Mouse (Mus musculus) heart, adult 18-20 months (tissue): Measurements from ENCODE around the gene M1ap. TPM values are rescaled to one million over a fixed set of nuclear protein-coding genes. Genes with fewer than 3 reads are reported as not detected.

Source experiments
- DNase-seq, 2 experiments: peaks; one replicate each; pipeline ENCODE4 v3.0.0; 2021 to 2022; ENCODE audit warnings: mixed read lengths in 1 of 2
- total RNA-seq, 2 experiments: library from RNA; stranded (reverse); gene quantifications; 2 replicates each; pipeline ENCODE4 v1.2.3; 2021

Gene M1ap
- total RNA-seq, 2 experiments from 2014 or later = 0.36 TPM; not detected in 1

DNA sequence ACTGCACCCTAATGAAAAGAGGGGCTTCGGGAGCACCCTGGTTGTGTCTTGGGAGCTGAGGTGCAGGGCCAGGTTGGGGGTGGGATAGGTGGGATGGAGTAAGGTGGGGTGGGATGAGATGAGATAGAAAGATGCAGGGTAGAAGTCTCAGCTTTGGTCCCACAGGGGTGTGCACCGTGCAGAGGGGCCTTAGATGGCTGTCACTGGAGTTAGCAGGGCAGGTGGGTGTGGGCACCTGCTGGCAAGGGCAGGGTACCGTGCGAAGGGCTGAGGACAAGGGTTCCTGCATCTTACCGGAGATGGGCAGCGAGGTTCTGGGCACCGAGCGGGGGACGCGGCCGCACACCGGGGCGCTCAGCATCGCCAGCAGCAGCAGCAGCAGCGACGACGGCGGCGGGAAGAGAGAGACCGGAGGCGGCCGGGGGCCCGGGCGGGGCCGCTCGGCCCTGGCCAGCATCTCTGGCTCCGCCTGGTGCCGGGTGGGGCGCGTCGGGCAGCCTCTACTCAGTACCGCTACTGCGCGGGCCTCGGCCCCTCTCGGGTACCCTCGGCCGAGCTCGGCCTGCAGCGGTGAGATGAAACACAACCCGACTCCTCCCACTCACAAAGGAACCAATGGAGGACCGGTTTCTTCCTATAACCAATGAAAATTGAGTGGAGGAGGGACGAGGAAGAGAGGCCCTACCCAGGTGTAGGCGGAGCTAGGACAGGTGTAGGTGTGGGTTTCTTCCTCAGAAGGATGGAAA is 7.4 kb upstream of the M1ap start, which contains the start of gene Sema4f:
Gene Sema4f, minus strand, starts transcription at position 603 of the 746 bp plus-strand sequence.
- peak in 1 of 2 experiments; percentile 9 for DNase-seq

DNA sequence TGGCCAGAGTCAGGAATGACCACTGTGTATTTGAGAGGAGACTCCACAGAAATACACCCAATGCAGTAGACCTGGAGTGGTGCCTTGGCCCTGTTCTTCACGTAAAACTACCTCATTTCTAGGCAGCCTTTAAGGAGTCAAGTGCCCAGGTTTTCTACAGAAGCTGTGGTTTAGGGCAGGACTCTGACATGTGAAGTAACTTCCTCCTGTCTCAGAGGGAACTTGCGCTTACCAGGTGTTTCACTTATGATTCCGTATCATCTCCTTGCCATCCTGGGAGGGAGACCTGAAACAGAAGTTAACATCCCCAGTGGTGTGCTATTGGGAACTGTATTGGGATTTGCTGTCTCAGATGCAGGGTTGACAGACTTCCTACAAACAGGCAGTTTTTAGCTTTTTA is 5.9 kb upstream of the M1ap start:
- no peak for DNase-seq

DNA sequence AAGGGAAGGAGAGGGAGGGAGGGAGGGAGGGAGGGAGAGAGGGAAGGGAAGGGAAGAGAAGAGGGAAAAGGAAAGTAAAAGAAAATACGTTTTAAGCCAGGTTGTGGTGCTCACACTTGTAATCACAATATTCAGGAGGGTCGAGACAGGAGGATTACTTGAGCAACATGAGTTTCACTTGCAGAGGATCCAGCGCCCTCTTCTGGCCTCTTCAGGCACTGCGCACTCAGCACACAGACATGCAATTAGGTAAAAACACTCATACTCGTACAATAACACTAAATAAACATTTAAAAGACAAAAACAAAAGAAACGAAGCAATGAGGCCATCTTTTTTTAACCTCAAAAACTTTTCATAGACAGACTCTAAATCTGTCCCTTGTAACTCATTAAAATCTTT is 952 bp upstream of the M1ap start:
- no peak for DNase-seq

DNA sequence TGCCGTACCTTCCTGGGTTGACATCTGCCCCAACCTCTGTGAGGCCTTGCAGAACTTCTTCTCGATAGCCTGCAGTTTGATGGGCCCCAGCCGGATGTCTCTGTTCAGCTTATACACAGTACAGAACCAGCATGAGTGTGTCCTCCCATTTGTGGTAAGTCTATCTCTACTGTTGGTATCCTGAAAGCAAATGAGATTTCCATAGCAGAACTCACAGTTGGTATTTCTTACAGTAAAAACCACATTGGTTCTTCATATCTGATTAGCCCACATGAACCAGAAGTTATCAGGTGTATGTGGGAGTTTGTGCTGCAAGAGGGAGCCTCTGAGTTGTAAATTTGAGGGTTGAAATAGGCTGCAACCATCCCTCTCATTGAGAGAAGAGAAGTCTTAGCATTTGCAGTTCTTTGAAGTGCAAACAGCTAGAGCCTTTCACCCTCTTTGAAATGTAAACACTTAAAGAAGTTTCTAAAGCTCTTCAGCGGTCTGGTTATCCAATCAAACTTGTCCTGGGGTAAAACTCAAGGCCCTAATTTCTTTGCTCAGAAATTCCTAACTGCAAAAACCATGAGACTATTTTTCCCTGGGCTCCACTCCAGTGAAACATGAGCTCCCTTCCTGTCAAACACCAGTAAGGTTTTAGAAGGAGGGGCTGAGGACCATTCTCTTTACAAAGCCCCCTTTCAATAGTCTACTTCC is 10.0 kb downstream of the M1ap start:
- DNase-seq = no peak

DNA sequence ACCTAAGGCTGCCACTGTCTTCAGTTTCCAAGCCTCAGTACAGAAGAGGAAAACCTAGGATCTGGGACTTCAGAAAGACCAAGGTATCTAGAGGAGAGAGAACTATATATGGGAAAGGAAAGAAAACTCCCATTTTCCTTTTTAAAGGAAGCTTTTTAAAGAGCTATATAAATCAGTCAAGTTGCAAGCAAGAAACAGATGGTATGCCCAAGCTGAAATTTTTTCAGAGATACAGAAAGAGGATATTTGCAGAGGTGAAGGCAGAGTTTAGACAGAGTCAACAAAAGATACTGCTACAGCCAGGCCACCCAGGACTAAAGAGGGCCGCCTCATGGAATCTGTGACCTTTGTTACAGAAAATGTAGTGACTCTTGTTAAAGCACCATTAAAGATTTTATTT is 15.0 kb downstream of the M1ap start:
- DNase-seq = no peak

DNA sequence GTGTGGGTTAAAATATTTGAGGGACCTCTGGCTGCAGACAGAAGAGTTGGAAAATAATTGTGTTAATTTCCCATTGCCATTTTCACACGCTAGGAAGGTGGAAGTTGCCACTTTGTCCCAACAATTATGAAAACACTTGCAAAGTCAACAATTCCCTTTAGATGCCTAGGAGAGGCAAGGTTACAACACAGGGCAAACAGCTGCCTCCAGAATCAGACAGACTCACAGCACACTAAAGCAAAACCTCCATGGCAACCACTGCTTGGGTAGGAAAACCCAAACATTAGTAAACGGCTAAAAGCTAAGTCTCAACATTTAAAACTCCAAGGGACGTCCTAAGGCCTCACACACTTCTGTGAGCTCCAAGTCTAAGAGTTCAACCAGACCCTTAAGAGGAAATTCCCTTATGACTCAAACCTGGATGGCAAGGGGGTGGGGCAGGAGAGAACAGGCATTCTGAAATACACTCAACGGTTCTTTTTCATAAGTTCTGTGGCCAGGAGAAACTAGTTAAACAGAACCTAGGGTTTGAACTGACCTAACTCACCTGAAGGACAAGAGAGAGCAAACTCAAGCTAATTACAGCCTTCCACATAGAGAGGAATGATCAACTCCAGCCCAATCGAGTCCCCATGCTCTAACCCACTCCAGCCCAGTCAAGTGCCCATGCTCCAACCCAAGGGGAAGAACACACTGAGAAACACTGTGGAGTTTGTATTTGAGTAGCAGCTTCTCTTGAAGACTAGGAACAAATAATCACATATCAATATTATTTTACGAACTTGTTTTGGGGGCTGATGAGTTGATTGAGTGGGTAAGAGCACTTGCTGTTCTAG is 22.8 kb downstream of the M1ap start:
- DNase-seq = no peak

DNA sequence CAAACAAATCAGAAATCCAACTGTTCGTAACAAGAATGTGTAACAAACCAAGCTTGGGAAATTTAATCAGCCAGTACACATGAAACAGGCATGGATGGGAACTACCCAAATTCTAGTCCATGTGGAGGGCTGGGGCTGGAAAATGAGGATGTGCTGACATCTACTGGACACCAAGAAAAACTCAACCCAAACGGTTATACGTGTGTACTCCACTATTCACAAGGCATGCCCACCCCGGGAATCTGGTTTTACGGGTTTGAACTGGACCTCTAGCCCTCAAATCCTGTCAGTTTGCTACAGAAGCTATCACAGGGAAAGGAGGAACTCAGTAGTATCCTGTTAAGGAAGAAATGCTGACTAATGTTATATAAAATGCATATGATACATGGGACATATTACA is 24.3 kb downstream of the M1ap start:
- DNase-seq = peak; percentile 30 to 60

DNA sequence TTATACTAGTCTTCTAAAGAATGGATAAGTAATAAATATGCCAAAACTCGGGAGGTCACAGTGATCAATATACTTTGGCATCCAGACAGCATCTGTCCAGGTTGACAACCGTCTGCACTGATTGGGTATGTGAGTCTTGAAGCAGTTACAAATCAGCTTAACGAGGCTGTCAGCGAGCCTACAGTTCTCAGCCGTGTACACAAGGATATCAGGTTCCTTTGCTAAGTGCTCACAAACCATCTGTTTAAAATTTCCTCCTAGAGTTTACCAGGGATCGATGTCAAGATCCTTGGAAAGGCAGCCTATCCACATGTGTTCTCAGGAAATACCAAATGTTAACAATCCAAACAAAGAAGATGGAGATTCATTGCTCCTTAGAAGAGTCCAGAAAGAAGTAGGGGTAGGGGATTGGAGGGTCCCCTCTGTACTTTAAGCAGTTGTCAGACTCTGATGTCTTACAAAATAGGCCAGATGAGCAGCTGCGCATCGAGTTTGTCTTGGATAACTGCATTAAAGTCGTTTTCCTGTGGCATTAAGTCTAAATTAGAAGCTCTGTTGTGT is 40.8 kb downstream of the M1ap start:
- no peak for DNase-seq

DNA sequence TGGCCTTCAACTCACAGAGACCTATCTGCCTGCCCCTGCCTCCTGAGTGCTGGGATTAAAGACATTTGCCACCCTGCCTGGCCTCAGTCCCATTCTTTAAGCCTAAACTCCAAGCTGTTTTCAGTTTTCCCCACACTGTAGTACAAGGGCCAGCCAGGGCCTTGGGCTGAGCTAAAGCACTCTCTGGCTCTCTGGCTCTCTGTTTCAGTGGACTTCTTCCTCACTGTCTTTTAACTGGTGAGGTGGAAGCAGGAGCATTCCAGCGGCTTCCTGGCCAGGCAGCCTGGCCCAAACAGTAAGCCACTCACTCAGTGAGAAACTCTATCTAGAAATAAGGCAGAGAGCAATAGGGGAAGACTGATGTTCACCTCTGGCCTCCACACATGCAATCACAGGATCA is 47.0 kb downstream of the M1ap start:
- DNase-seq = no peak

DNA sequence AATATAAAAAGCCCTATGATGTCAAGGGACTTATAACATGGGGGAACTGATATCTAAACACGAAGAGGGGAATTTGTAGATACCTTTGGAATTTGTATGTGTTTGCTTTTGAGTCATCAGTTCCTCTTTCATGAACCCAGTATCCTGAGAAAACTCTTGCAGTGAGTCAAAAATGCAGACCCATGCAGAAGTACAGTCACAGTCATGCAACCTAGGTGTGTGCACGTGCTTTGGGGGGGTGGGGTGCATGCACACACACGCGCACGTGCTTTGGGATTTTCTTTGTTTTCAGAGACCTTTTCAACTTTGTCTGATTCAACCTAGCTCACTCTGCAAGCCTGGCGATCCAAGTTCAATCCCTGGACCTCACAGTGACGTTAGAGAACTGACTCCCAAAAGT is 47.7 kb downstream of the M1ap start:
- no peak for DNase-seq

DNA sequence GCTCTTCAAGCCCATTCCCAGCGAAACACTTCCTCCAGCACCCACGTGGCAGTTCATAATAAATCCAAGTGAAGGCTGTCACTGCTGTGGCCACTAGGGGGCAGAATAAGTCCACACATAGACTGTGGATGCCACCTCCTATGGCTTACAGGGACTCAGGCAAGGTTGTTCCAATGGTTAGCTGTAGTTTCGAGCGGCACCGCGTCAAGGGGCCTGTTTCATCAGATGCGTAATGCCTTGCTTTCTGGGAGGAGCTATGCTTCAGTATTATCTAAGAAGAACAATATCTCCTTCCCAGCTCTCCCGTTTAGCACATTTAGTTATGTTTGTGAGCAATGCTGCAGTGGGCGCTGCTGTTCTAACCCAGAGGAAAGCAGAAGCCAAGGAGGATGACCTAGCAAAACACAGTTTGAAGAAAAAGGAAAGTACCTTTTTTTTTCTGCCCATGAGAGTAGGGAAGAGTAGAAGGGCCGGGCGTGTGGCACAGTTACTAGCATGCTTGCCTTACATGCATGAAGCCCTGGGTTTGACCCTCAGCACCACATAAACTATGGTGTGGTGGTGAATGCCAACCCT is 50.1 kb downstream of the M1ap start:
- DNase-seq = peak; percentile 94 to 95

DNA sequence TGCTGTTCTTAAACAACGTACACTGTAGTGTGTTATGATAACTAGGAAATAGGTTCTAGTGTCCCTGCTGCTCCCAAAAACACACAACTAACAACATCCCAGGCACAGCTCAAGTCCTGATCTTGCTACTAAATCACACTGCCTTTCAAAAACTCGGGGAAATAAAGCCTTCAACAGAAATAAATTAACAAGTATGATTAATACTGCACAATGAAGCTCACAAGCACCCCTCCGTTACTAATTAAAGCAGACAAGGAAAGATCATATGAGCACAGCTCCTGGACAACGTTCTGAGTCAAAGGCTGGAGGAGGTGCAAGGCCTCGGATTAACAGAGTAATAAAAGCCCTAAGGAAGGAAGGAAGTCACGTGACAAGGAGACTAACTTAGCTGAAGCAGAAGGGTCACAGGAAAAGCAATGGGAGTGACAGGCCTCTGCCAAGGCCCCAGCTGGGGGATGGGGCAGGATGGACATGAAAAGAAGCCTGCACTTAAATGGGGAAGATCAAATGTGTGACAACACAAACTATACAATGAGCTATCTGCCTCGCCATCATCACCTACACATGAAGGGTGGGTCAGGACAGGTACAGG is 50.9 kb downstream of the M1ap start:
- DNase-seq = peak; percentile 61 to 75

DNA sequence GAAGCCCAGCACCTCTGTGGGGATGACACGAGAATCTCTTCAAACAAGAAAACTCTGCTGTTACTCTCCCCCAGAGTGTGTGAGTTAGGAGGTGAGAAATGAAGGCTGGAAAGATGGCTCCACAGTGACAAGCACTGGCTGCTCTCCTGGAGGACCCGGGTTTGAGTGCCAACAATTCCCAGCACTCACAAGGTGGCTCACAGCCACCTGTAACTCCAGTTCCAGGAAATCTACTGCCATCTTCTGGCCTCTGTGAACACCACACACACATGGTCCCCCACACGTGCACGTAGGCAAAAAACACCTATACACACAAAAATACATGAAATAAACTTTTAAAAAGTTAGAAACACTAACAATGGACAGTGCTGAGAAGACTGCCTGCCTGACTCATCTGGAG is 51.6 kb downstream of the M1ap start:
- no peak for DNase-seq

DNA sequence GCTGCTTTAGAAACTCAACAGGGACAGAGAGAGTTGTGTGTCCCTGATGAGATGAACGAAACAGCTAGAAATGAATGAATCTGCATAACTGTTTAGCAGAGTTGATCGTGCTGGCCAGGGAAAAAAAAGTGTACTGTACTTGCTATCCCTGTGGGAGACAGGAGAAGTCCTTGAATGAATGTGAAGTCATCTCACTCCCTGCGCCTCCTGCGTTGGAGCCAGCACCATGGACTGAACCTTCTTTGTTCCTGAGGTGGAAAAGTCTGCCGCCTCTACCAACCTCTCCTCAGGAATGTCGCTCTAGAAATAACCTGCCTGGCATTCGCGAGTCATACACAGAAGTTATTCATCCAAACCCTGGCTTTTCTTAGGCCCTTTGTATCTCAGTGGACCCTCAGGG is 53.3 kb downstream of the M1ap start:
- DNase-seq = no peak

DNA sequence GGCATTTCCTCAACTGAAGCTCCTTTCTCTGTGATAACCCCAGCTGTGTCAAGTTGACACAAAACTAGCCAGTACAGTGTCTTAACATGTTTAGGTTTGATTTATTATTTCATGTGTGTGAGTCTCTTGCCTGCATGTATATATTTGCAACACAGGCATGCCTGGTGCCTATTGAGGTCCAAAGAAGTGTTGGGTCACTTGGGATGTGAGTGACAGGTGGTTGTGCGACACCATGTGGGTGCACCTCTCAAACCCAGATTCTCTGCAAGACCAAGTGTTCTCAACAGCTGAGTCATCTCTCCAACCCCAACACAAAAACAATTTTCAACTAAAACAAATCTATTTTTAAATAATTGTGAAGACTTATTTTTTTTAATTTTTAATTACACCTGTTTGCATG is 56.4 kb downstream of the M1ap start:
- DNase-seq = no peak

DNA sequence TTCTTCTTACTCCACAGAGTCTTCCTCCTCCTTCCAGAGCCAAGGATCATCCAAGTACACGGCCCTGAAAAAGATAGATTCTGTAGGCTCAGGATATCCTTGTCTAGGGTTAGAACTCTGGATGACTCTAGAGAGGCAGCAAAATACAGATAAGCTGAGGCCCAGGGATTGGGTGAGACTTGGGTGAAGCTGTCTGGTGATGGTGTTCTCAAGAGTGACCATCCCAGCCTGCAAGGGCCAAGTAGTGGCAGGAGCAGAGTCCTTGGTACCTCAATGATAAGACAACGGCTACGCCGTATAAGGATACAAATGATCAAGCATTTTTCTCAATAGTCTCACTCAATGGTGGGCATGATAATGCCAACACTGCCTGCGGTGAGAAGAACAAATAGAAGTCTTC is 57.1 kb downstream of the M1ap start:
- DNase-seq = no peak

DNA sequence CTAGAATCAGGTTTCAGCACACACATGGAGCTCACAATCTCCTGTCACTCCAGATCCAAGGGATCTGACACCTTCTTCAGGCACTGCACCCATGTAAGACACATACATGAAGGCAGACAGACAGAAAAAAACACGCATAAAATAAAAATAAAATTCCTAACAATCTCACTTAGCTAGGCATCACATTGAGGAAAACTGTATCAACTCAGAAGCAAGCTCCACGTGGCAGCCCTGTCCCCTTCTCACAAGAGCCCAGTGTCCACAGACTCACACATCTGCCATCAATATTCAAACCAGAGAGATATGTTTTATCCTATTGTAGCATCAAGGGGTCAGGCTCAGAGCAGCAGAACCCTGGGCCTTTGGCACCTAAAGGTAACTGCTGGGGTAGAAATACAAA is 57.6 kb downstream of the M1ap start:
- no peak for DNase-seq

DNA sequence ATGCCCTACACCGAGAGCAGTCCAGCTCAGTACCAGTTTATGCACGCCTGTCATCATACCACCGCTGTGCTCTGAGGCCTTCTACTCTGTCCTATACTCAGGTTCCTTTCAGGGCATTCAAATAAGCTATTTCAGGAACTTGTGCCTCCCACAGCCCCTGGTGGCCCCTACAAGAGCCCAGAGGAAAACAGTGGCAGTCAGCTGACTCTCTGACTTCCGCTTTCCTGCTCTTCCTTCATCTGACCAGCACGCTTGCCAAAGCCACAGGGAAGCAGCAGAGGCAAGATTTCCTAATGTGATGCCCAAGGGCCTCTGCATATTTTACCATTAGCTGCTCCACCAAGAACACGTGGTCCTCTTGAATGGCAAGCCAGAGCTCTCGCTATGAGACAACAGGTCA is 58.2 kb downstream of the M1ap start:
- peak; percentile 33 to 79 for DNase-seq

DNA sequence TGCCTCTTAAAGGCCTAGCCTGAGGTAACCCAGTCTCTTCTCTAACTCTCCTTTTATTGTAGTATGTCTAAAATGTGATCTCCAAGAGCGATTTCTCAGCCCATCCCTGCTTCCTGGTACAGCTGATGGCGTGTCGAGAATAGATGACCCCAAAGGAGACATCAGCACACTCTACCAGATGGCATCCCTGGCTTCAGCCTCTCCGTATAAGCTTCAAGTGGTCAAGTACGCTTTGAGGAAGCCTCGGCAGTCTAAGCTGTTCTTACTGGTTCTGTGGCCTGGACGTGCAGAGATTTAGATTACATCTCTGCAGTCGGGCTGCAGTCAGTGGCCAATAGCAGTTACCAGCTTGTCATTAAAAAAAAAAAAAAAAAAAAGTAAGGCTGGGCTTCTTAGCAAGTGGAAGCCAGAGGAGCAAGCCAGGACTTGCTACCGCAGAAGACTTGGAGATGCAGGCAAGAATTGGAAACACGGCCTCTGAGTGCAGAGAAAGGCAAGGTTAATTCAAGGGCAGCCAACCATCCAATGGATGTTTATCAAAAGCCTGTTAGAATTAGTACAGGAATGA is 58.8 kb downstream of the M1ap start:
- no peak for DNase-seq

DNA sequence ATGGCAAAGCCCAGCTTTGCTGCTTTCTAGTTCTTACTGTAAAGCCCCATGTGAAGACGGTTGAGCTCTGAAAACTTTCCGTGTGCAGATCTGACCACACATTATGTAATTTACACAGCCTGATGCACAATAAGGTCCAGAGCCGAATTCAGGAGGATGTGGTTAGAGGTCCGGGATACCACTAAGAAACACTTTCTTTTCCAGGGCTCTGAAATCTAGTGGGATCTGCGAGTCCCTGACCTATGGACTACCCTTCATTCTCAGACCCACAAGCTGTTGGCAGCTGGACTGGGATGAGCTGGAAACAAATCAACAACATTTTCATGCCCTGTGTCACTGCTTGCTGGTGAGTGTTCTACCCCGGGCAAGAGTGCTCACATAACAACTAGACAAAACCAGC is 59.4 kb downstream of the M1ap start:
- no peak for DNase-seq

DNA sequence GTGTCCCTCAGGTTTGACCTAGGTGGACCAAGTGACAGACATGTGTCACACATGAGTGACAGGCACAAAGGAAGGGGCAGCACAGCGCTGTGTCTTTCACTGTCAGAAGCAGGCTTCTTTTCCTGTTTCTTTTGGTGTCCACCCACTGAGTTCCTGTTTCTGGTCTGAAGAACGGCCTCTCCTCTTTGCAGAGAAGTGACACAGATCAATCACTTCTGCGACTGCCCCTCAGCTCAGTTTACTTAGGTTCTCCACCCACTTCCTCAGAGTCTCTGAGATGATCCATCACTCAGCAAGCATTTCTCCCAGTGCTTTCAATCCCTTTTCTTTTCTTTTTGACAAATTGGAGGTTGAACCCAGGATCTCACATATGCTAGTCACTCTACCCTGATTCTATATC is 62.0 kb downstream of the M1ap start:
- DNase-seq = peak in 1 of 2 experiments; percentile 42

DNA sequence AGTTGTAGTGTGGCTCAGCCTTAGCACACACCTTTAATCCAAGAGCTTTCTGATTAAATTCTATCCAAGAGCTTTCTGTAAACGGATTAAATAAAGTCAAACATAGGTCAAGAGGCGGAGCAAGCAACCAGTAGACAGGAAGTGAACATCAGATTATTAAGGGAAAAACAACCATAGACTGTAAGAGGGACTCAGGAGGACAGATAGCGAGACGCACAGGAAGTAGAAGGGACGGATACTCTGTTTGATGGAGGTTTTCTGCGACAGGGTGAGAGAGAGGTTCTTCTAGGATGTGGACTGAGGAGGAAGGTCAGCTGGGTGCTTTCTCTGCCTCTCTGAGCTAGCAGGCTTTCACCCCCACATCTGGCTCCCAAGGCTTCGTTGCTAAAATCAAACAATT is 63.3 kb downstream of the M1ap start:
- no peak for DNase-seq
